Mouse (Mus musculus) hematopoietic stem cell, adult 5-6 weeks (primary cell): ENCODE data around the gene Gpc6. TPM values are rescaled to one million over a fixed set of nuclear protein-coding genes. Genes with fewer than 3 reads are reported as not detected.

Experiments
- ATAC-seq, 2 experiments: fragments of 125-278 bp in 1 of 2; replicated peaks in 1 of 2; 2 replicates each; pipeline ENCODE4 v1.8.0; 2016 to 2017; ENCODE audit warnings: inconsistent platforms in 2 of 2, mild to moderate bottlenecking in 2 of 2, moderate number of reproducible peaks in 2 of 2, low read depth in 1 of 2, moderate TSS enrichment in 1 of 2; ENCODE audit not compliant: low FRiP score in 2 of 2, poor library complexity in 2 of 2, severe bottlenecking in 2 of 2, insufficient read depth in 1 of 2, low TSS enrichment in 1 of 2
- total RNA-seq: library from RNA; stranded (forward); fragments of 172-1452, 232-1000 nt; gene quantifications from 2 replicates; pipeline ENCODE4 v1.2.3, GENCODE M21; 2017

The Gpc6 gene
- total RNA-seq, 1 experiment from 2014 or later = not detected

DNA sequence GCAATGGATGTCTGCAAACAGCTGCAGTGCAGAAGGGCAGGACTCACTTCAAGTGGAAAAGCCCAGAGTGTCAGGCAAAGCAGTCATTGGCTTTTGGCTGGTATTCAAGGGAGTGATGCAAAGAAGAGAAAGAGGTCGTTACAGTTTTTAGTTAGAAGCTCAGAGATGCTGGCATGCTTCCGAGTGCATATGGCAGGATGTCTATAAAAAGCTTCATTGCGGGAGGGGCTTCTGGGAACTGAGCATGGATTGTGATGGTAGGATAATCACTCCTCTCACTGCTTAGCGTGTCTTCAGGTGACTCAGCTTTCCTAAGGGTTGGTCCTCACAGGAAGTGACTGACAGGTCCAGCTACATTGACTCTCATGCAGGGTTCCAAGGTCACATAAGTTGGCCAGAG, 221.0 kb downstream of the Gpc6 start:
- no peak for ATAC-seq

DNA sequence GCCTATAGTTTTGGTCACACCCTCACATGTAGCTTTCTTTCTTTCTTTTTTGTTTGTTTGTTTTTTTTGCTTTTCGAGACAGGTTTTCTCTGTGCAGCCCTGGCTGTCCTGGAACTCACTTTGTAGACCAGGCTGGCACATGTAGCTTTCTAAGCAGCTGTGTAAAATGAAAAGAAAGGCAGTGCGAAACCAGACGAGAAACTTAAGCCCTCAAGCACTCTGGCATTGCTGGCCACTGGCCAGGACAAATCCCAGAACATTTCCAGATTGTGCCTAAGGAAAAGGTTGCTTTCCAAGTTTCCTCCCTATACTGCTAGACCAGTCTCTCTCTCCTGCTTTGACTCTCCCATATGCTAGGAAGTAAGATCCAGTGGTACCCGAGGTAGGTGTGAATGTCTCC, 221.6 kb downstream of the Gpc6 start:
- no peak for ATAC-seq

DNA sequence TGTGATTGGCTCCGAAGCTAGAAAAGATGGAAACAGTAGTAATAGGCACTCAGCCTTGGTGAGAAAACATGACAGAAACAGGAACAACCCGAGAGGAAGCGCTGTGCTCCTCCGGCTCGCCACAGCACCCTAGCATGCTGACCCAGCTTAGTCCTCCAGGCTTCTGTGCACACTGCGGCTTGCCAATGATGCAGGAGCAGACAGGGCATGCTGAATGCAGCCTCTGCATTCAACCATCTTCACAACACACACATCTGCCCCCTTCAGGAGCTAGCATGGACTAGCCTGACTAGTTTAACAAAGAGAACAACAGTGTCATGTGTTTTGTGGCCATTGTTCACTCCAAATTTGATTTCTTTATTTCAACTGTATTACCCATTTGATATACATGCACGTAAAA, 226.5 kb downstream of the Gpc6 start:
- no peak for ATAC-seq

DNA sequence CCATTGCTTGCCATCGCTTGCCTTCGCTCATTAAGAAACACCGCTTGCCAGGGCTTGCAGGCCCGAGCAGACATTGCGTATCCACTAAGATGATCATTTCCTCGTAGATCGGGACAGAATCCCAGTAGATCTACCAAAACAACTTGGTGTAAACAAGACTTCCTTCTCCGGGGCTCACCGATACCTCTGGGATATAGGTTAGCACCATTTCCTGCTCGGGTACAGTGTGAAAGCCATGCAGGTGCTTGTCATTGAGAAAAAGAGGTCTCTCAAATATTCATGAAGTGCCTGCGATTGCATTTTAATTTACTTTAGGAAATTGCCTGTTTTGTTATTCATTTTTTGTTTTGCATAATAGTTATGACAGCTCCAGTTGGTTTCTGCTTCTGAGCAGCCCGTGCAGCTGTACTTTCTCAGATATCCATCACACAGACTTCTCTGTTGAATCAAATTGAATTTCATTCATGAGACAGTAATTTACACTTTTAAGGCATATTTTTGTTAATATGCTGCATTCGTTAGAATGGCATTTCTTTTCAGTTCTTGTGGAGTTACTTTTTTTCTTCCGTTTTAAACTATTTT, 230.9 kb downstream of the Gpc6 start:
- ATAC-seq = no peak

DNA sequence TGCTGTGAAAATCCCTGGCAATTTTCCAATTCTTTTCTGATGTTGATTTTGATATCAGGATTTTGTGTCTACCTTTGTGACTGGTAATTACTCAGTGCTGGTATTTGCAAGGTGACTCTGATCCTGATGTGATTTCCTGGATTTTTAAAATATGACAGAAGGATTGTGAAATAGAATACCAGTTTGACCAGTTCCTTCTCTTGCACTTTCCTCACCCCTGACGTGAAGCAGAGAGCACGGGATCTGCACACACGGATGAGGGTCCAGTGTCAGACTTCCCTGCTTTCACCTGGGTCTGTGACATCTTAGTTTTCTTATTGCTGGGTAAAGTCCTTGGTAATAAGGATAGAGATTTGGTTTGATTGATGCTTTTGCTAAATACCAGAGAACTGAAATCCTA, 232.3 kb downstream of the Gpc6 start:
- ATAC-seq = no peak

DNA sequence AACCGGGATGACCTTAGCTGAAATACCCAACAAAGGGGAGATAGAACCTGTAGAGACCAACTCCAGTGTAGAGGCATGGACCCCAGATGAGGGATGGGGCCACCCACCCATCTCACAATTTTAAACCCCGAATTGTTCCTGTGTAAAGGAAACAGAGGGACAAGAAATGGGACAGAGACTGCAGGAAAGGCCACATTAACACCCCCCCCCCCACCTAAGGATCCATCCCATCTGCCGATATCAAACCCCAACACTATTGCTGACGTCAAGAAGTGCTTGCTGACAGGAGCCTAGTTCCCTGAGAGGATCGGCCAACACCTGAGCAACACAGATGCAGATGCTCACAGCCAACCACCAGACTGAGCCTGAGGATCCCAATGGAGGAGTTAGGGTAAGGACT, 241.2 kb downstream of the Gpc6 start:
- ATAC-seq = no peak

GRCm38 (mm10) chr14:117193364-117193763, 268.2 kb downstream of the Gpc6 start:
- no peak for ATAC-seq

- no peak for ATAC-seq
Measured at GRCm38 (mm10) chr14:117202012-117202411, 276.9 kb downstream of the Gpc6 start.

DNA sequence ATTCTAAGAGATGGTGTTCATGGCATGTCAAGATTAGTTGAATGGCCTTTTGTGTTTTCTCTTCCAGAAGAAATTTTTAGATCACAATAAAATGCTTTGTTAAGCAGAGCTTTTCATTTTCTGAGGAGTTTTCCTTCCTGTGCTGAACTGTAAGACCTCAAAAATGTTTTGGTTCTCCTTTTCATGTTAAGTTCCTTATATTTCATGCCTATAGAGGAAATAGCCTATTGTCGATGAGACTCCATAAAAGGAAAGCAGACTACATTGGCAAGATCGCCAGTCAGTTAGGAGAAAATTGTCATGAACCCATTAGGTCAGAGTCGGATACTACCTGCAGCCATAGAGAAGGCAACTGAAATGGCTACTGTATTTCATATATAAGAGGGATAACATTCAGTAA, 278.8 kb downstream of the Gpc6 start:
- peak; percentile 36 to 59; a peak in 2 of 4 replicates for ATAC-seq

- no peak for ATAC-seq
Measured at GRCm38 (mm10) chr14:117214373-117214772, 289.3 kb downstream of the Gpc6 start.

DNA sequence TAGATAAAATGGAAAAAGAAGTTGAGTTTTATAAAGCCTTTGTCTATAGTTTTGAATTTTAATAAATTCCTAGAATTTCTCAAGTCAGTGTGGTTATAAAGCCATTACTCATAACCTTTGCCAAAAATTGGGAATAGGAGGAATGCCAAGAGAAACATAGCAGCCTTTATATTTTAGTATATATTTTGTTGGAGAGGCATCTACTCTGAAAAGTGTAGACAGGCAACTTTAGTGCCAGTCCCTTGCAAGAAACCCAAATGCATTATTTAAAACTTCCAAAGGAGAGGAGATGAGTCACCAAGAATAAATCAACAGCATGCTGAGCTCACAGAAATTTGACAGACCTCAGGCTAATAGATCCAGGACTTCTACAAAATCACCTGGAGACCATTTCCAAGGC, 301.8 kb downstream of the Gpc6 start:
- no peak for ATAC-seq

DNA sequence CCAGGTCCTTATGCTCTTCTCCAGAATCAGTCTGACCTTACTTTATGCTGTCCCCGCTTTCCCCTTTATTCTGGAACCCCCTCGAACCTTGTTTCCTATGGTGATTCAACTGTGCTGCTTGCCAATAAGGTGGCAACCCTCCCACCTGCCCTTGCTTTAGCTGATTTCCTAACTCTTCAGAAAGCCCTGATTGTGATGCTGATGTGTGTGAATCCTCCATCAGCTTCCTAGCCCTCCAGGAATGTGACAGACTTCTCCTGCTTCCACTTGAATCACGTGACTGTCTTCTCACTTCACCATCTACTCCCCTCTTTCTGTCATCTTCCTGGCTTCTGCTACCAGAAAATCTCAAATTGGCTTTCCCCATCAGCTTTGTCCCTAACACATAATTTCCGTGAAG, 305.4 kb downstream of the Gpc6 start:
- ATAC-seq = no peak

DNA sequence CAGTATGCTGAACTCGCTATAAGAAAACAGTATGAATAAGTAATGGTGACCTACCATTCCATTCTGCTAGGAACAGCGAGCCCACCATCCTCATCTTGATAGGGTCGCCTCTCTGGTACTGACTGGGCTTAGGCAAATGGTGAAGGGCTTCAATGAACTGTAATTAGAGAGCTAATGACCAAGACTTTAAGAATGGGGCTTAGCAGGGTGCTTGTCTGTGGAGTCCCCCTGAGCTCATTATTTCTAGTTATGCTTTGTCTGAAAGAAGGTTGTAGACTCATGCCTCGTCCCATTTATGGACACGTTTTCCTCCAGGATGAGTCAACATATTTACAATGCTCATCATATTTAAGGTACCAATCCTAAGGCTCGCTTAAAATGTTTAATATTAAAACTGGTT, 313.1 kb downstream of the Gpc6 start:
- no peak for ATAC-seq

- ATAC-seq = no peak
Measured at GRCm38 (mm10) chr14:117239694-117240427, 314.7 kb downstream of the Gpc6 start.

DNA sequence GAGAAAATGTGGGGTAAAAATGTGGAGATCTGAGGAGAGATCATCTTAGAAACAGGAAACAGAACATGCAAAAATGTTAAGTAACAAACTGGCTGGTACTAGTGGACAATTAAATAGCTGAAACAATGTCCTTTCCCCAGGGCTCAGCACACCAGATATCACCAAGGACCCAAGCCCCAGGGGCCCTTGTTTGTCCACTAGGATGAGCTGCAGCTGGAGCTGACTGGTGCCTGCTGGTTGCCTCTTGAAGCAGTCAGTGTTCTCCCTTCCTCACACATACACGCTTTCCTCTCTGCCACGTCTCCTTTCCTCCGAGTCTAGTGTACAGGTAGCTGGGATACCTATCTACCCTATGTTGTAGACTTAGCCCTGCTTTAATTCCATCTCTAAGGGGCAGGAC, 320.5 kb downstream of the Gpc6 start:
- ATAC-seq = no peak

GRCm38 (mm10) chr14:117256192-117256591, 331.1 kb downstream of the Gpc6 start:
- ATAC-seq = no peak

GRCm38 (mm10) chr14:117265653-117266052, 340.5 kb downstream of the Gpc6 start:
- ATAC-seq = no peak

DNA sequence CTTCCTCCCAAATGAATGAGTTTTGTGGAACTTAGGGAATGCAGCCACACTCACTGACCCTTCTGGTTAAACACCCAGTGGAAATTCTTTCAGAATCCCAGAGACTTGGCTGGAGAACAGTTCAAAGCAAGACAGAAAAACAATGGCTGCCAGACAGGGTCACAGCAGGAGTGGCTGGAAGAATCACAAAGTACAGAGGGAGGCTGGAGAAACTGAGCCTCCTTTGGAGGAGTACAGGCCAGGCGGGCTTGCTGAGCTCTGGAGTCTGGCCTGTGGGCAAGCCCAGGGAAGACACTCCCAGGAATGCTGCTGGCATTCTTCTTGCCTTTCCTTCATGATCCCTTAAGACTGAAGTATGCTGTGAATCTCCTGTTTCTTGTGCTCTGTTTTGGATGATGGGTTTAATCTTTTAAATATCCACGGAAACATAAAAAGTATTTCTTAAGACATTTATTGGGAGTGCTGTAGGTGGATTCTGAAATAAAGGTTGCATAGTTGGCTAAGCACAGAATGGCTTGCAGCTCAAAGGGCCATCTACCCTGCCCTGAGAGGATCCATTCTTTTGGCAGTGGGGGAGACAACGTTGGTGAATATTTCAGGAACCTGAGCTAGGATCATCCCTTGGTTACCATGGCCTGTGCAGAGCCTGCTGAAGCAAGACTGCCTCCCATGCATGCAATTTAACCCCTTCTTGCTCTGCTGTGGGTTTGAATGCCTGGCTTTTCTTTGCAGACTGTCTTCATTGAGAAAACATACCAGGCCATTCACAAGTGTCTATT, 342.9 kb downstream of the Gpc6 start:
- ATAC-seq = no peak
